Mouse (Mus musculus) frontal cortex, postnatal 36 days (tissue): ENCODE measurements around the gene Slitrk1.

Experiments
- DNase-seq, 2 experiments: peaks; one replicate each; pipeline ENCODE4 v3.0.0; 2022; ENCODE audit warnings: low spot score in 2 of 2

Gene Slitrk1

GRCm38 (mm10) chr14:108913714-108914263 lies at the start of gene Slitrk1:
TSS of gene Slitrk1 (minus strand) at chr14:108914158.
- peak; percentile 60 to 66 for DNase-seq

GRCm38 (mm10) chr14:108935777-108936176 lies 21.8 kb upstream of the Slitrk1 start:
- DNase-seq: no peak

GRCm38 (mm10) chr14:108914336-108914735 lies 378 bp upstream of the Slitrk1 start:
- DNase-seq: peak in 1 of 2 experiments; percentile 30

- peak; percentile 38 to 44 for DNase-seq
Measured at GRCm38 (mm10) chr14:108912876-108913490, 975 bp downstream of the Slitrk1 start.

- DNase-seq: peak; percentile 63 to 66
Measured at GRCm38 (mm10) chr14:108912021-108912875, 1.7 kb downstream of the Slitrk1 start.

GRCm38 (mm10) chr14:108911138-108911841 lies 2.7 kb downstream of the Slitrk1 start:
- DNase-seq: peak; percentile 79 to 87

GRCm38 (mm10) chr14:108910449-108911137 lies 3.4 kb downstream of the Slitrk1 start:
- DNase-seq: peak; percentile 23 to 38

GRCm38 (mm10) chr14:108909336-108909953 lies 4.5 kb downstream of the Slitrk1 start:
- peak in 1 of 2 experiments; percentile 4 for DNase-seq

GRCm38 (mm10) chr14:108898601-108899000 lies 15.4 kb downstream of the Slitrk1 start:
- no peak for DNase-seq

- DNase-seq: no peak
Measured at GRCm38 (mm10) chr14:108895456-108895855, 18.5 kb downstream of the Slitrk1 start.

- DNase-seq: no peak
Measured at GRCm38 (mm10) chr14:108867816-108868215, 46.1 kb downstream of the Slitrk1 start.

GRCm38 (mm10) chr14:108864631-108865030 lies 49.3 kb downstream of the Slitrk1 start:
- DNase-seq: no peak

- DNase-seq: no peak
Measured at GRCm38 (mm10) chr14:108859310-108859709, 54.6 kb downstream of the Slitrk1 start.
